Mouse (Mus musculus) stomach, postnatal 0 days (tissue): ENCODE measurements around the gene Tubd1. TPM values are rescaled to one million over a fixed set of nuclear protein-coding genes. Genes with fewer than 3 reads are reported as not detected.

ENCODE experiments used
- ATAC-seq: fragments of 200-750 bp; cut with Nextera tagmentation; 2 replicates; pipeline ENCODE4 v1.8.0; 2017; ENCODE audit not compliant: low FRiP score, low TSS enrichment
- DNase-seq: peaks from one replicate; pipeline ENCODE4 v3.0.0-alpha.2; 2016; ENCODE audit warnings: low spot score
- H3K27ac ChIP-seq: fragments of 300-500 bp; sonication (generic); replicated peaks from 2 replicates; pipeline ENCODE4 v1.5.1; 2014; ENCODE audit warnings: mild to moderate bottlenecking, control low read depth
- H3K27me3 ChIP-seq: fragments of 300-500 bp; sonication (generic); 2 replicates; pipeline ENCODE4 v1.6.1; 2014; ENCODE audit warnings: low read length; ENCODE audit not compliant: control insufficient read depth, insufficient read depth
- H3K36me3 ChIP-seq: fragments of 300-500 bp; sonication (generic); 2 replicates; pipeline ENCODE4 v1.6.1; 2014; ENCODE audit warnings: low read length, mixed read lengths; ENCODE audit not compliant: control insufficient read depth, insufficient read depth
- H3K4me1 ChIP-seq: fragments of 300-500 bp; sonication (generic); replicated peaks from 2 replicates; pipeline ENCODE4 v1.6.1; 2014; ENCODE audit warnings: antibody characterized with exemption; ENCODE audit not compliant: control insufficient read depth, insufficient read depth
- H3K4me2 ChIP-seq: fragments of 300-500 bp; sonication (generic); replicated peaks from 2 replicates; pipeline ENCODE4 v1.6.1; 2014; ENCODE audit warnings: low read depth, mild to moderate bottlenecking, control low read depth, moderate library complexity
- H3K4me3 ChIP-seq: fragments of 300-500 bp; sonication (generic); 2 replicates; pipeline ENCODE4 v1.5.1; 2014; ENCODE audit warnings: low read depth, low read length, control low read depth
- H3K9ac ChIP-seq: fragments of 300-500 bp; sonication (generic); 2 replicates; pipeline ENCODE4 v1.6.1; 2014; ENCODE audit warnings: mild to moderate bottlenecking, low read length, control low read depth, mixed read lengths
- H3K9me3 ChIP-seq: fragments of 300-500 bp; sonication (generic); 2 replicates; pipeline ENCODE4 v1.6.1; 2016; ENCODE audit warnings: low read length; ENCODE audit not compliant: control insufficient read depth
- CTCF ChIP-seq: IDR thresholded peaks from 2 replicates; pipeline ENCODE4 v1.5.1; 2016; ENCODE audit warnings: antibody characterized with exemption, low read depth, mild to moderate bottlenecking, moderate library complexity
- EP300 ChIP-seq: optimal IDR thresholded peaks from 2 replicates; pipeline ENCODE3; 2016; ENCODE audit warnings: antibody characterized with exemption
- WGBS: fragments of 180-500 bp; shearing (Covaris S2); extraction: QIAGEN DNeasy Blood & Tissue Kit; methylation state at CpG from one replicate; pipeline ENCODE4 v1.1.7; 2014; 5-methylcytosine and 5-hydroxymethylcytosine counted together
- polyA plus RNA-seq: library from polyadenylated mRNA; unstranded; fragments of >200 nt; fragmentation: Nextera tagmentation; extraction: Ambion mirVana; gene quantifications from 2 replicates; pipeline ENCODE4 v1.2.1, GENCODE M21; 2015

The Tubd1 gene
- polyA plus RNA-seq, 1 experiment from 2014 or later = 7.8 TPM

DNA sequence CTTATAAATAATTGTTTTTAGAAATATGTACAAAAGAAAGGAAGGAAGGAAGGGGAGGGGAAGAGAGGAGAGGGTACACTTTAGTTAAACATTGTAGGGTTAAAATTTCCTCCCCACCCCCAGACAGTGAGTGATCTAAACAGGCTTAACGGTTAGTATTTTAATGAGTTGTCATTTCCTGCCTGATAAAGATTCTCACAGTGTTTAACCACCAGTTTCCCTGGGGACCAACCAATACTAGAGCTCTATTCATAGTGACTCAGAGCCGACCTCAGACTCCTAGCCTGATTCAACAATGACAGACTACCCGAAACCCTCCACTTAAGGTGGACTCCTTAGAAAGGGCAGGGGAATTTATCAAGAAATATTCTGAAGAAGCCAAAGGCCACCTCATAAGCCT lies 48.2 kb downstream of the Tubd1 start:
- Histone ChIP-seq H3K4me3 (no peak overlapping the region), H3K36me3 (no peaks in the 10 kb centered on the region), H3K4me2 (no peak overlapping the region), H3K27ac (peak overlapping the region; percentile 20; the same call in 1 of the 2 replicates), H3K4me1 (no peaks in the 10 kb centered on the region), H3K27me3 (no peaks in the 10 kb centered on the region), H3K9me3 (no peaks in the 10 kb centered on the region), H3K9ac (no peak overlapping the region)
- DNase-seq = no peak
- TF ChIP-seq CTCF (no peak), EP300 (no peak)
- ATAC-seq = peak; percentile 72
- 12% methylated on average over 3 of the region's 3 CpGs for WGBS

DNA sequence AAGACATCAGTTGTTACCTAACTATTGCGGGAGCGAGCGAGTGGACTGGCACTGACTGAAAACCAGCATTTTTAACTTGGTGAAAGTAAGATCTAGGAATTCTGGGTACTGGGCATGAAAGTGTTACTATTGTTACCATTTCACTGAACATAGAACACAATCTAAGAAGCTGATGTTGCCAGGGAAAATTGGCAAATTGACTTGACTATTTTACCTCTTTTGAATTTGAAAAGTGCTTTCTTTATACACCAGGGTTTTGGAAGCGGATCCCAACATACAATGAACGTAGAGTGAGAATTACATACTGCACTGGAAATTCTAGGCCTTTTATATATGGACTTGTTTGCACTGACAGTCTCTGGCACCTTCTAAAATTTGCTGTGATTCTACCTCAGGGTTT lies 48.7 kb downstream of the Tubd1 start:
- Histone ChIP-seq H3K4me3 (no peak overlapping the region), H3K27me3 (no peaks in the 10 kb centered on the region), H3K9me3 (no peaks in the 10 kb centered on the region), H3K27ac (peak overlapping the region; percentile 20; the same call in 1 of the 2 replicates), H3K36me3 (no peaks in the 10 kb centered on the region), H3K9ac (no peak overlapping the region), H3K4me1 (no peaks in the 10 kb centered on the region), H3K4me2 (no peak overlapping the region)
- WGBS = 85% methylated on average over 5 of the region's 5 CpGs
- ATAC-seq (no peak), DNase-seq (no peak)
- TF ChIP-seq EP300 = no peak
- TF ChIP-seq CTCF = no peak

DNA sequence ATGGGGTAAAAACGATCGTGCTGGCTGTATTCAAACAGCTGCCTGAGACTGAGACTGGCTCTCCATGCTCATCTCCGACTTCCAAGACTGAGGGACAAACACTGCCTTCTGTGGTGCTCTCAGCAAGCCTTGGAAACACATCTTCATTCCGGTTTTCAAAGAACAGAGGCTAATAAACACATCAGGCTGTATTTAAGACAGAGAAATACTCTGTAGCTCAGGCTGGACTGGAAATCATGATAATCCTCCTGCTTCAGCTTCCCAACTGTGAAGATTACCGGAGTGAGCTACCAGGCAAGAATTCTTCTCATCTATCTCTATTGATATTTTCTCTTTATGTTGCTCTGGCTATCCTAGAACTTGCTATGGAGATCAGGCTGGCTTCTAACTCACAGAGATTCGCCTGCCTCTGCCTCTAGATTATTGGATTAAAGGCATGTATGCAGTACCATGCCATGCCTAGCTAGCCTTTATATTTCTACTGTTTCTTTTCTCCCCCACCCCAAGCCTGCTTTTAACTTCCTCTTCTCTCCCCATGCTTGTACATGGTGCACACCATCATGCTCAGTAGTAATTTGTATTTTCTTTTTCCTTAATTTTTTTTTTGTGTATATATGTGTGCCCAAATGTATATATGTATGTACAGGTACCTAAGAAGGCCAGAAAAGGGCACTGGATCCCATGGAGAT lies 49.5 kb downstream of the Tubd1 start:
- TF ChIP-seq CTCF = no peak
- no peak for TF ChIP-seq EP300
- Histone ChIP-seq H3K9me3 (no peaks in the 10 kb centered on the region), H3K4me2 (no peak overlapping the region), H3K9ac (no peak overlapping the region), H3K27me3 (no peaks in the 10 kb centered on the region), H3K36me3 (no peaks in the 10 kb centered on the region), H3K4me1 (no peaks in the 10 kb centered on the region), H3K4me3 (no peak overlapping the region), H3K27ac (no peak overlapping the region)
- no peak for DNase-seq
- no peak for ATAC-seq
- 82% methylated on average over 6 of the region's 6 CpGs for WGBS

DNA sequence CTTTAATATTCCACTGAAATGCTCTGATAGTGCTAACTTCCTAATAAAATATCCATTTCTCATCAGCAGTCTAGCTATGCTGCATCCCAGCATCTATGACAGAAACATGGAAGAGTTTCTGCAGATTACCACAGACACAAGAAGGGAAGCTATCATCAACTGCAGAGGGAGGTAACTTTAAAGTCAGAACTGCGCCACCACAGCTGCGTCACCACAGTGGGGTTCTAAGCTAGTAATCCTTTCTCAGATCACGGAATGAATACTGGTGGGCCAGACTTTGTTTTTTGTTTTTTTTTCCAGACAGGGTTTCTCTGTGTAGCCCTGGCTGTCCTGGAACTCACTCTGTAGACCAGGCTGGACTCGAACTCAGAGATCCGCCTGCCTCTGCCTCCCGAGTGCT lies 50.6 kb downstream of the Tubd1 start:
- Histone ChIP-seq H3K4me2 (no peak overlapping the region), H3K27ac (no peak overlapping the region), H3K4me3 (no peak overlapping the region), H3K4me1 (no peaks in the 10 kb centered on the region), H3K36me3 (no peaks in the 10 kb centered on the region), H3K9ac (no peak overlapping the region), H3K27me3 (no peaks in the 10 kb centered on the region), H3K9me3 (no peaks in the 10 kb centered on the region)
- TF ChIP-seq CTCF = no peak
- TF ChIP-seq EP300 = no peak
- ATAC-seq (no peak), DNase-seq (no peak)
- 94% methylated on average over 6 of the region's 6 CpGs for WGBS

DNA sequence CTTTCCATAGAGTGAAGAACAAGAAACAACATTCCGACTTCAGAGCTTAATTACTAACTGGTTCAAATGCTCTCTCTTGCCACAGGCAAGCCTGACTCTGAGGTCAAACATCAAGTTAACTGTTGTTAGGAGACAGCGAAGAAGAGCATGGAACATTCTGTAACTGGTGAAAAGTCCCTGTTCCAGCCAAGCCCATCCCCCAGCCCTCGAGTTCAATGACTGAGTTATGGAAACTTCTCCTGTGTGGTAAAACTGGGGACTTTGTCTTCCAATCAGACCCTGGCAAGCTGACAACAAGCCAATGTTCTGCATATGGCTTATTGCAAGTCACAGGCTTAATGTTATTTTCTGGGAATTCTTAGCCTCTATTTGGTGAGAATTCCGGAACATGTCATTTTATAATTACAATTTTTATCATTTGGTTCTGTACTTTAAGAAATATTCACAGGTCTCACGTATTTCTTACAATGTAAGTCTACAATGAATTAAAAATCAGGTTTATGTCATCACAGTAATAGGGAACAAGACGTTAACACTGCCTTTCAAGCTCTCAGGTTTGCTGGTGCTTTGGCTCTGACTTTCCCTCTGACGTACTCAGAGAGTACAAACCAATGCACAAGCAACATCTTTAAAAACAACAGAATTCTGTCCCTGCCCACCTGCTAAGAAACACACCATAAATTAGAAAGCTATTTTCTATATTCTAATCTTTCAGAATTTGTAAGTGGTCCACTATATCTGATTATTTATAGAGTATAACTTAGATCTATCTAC lies 51.6 kb downstream of the Tubd1 start:
- DNase-seq (peak; percentile 23), ATAC-seq (no peak; the same call in 1 of the 2 replicates)
- H3K4me3 ChIP-seq = no peak overlapping the region
- 71% methylated on average over 7 of the region's 7 CpGs for WGBS
- H3K27ac ChIP-seq = 0 out of 2 replicates have a peak overlapping the region, but pooled peaks have one; percentile 24
- no peaks in the 10 kb centered on the region for H3K27me3 ChIP-seq
- TF ChIP-seq EP300 (no peak), CTCF (no peak)
- H3K36me3 ChIP-seq = no peaks in the 10 kb centered on the region
- no peak overlapping the region for H3K9ac ChIP-seq
- H3K4me2 ChIP-seq = no peak overlapping the region
- H3K9me3 ChIP-seq = no peaks in the 10 kb centered on the region
- H3K4me1 ChIP-seq = no peaks in the 10 kb centered on the region

DNA sequence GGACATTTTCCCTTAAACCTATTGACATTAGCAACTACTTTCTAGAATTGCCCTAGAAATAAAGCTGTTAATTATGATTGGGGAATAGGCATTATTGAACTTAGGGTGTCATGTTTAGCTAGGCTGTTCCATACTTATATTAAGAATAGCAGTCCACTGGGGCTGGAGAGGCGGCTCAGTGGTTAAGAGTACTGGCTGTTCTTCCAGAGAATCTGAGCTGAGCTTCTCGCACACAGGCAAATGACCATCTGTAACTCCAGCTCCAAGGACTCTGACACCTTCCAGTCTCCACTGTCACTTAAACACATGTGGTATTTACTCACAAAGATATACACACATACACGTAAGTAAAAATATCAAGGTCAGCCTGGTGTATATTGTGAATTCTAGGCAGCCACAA lies 52.2 kb downstream of the Tubd1 start:
- H3K27me3 ChIP-seq = no peaks in the 10 kb centered on the region
- ATAC-seq (no peak), DNase-seq (no peak)
- no peaks in the 10 kb centered on the region for H3K9me3 ChIP-seq
- H3K9ac ChIP-seq = no peak overlapping the region
- H3K27ac ChIP-seq = no peak overlapping the region
- no peaks in the 10 kb centered on the region for H3K36me3 ChIP-seq
- no peak overlapping the region for H3K4me3 ChIP-seq
- H3K4me2 ChIP-seq = no peak overlapping the region
- H3K4me1 ChIP-seq = no peaks in the 10 kb centered on the region
- TF ChIP-seq EP300 = no peak
- TF ChIP-seq CTCF = no peak
- WGBS = 81% methylated on average over 3 of the region's 3 CpGs
